Mouse (Mus musculus) right cerebral cortex, postnatal 14 days (tissue): ENCODE data around the gene Irak3.
A peak's percentile ranks its signal among the peaks of the same experiment; 100 is the strongest.
"Not testable (repeated sequence)": the region's sequence is repeated elsewhere in the genome, so short reads cannot be mapped to it uniquely, and the experiment has no call there.

Source experiments
- DNase-seq: peaks from one replicate; pipeline ENCODE4 v3.0.0; 2022

Gene Irak3

DNA sequence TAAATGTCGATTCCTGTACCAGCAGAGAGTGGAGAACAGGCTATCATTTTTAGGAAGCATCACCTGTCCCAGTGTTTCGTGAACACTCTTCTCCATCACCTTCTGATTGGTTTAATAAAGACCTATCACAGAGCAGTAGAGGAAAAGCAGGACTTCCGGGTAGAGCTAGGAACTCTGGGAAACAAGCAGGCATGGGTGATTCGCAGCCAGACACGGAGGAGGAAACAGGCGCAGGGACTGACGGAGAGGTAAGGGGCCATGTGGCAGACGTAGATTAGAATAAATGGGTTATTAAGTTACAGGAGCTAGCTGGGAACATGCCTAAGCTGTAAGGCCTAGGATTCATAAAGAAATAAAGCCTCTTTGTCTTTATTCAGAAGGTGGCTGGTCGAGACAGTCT is 41.4 kb downstream of the Irak3 start:
- DNase-seq, result no peak

DNA sequence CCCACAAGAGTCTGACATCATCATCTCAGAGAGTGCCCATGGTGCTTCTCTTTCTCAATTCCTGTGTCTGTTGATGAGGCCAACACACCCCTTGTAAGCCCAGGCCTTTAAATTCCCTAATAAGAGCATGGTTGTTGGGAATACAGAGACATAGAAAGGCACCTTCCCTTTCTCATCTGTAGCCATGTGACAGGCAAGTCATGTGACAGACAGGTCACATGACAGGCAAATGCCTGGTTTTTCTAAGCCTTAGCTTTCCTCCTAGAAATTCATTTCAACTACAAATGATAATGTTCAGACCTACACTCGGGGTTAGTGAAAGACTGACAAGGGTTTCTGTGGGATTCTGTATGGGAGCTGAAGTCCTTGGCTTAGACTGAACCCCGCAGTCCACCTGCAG is 48.0 kb downstream of the Irak3 start:
- no peak for DNase-seq

DNA sequence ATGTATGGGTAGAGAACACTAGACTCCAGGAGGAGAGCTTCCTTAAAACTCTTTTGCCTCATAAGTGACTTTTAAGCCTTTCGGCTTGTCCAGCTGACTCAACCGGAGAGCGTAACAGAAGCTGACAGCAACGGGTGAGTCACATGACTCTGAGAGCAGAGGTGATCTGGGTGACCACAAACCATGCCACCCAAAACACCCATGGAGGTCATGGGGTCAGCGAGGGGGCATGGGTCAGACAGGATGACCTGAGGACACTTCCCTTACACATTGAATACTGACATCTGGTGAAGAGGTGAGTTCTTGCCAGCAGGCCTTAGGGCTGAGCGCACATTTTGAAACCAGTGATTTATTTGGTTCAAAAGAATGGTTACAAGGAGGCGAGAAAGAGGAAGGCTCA is 50.3 kb downstream of the Irak3 start:
- no peak for DNase-seq

DNA sequence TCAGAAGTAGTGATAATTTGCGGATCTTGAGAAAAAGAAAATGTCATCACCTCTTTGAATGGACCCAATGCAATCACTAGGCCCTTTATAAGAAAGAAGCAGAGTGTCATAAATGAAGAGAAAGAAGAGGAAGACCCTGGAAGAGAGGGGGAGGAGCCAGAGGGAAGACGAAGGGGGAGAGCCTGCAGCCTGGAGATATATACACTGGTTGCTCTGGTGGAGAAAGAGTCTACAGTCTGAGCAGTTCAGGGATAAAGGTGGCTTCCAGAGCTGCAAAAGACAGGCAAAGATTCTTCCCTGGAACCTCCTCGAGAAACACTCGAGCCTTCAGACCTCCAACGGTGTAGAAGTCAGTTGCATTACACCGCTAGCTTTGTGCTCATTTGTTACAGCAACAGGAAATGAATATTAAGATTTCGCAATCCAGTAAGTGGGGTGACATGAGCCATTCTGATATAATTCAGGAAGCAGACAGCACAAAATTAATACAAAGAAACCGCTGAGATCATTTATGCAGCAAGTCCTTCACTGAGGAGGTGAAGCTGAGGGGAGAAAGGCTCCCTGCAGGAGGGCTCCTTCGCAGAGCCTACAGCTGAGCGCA is 60.9 kb downstream of the Irak3 start:
- no peak for DNase-seq

DNA sequence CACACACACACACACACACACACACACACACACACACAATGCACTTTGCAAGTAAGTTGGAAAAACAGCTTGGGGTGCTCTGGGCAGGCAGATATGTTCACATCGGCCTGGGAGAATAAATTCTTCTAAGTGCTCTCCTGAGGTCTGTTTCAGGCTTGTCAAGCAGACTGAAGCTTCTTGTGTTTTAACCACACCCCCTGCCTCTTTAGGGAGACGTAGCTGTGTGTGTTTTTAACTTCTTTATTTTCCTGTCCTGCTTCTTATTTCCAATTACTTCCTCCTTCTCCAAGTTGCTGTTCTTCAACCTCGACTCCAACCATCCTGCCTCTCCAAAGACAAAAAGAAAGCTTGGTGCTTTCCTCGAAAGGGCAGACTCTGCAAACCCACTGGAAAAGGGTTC is 61.7 kb downstream of the Irak3 start:
- DNase-seq, result no peak

DNA sequence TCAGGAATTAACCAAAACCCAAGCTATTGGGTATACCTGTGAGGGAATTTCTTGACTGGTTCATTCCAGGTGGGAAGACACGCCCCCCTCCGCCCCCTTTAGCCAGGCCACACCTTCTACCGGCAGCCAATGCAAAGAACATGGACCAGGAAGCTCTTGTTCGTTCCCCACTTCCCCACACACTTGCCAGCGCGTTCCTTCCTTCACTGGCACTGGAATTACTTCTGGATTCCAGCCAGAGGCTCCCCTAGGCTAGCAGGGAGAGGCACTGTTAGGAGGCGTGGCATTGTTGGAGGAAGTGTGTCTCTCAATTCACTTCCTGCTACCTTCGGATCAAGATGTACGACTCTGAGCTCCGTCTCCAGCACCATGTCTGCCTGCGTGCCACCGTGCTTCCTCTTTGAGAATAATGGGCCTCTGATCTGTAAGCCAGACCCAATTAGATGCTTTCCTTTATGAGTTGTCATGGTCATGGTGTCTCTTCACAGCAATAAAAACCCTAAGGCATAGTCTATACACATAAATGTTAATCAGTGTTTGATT is 65.8 kb downstream of the Irak3 start:
- no peak for DNase-seq

DNA sequence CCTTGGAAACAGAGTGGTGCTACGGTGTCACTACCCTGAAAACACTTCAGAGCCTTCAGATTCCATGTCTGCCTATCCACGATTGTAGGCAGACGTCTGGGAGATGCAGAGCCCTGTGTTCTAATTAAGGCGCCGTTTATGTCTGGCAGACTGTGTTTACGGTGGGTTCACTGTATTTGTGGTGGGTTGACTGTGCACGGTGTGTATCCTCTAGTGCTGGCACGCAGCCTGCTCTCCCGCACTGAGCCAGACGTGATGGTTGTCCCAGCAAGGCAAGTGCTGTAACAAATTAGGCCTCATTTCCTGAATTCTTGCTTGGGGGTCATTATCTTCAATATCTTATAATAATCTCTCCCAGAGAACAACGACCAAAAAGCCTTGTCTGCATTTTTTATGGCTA is 68.2 kb downstream of the Irak3 start:
- DNase-seq, result no peak

DNA sequence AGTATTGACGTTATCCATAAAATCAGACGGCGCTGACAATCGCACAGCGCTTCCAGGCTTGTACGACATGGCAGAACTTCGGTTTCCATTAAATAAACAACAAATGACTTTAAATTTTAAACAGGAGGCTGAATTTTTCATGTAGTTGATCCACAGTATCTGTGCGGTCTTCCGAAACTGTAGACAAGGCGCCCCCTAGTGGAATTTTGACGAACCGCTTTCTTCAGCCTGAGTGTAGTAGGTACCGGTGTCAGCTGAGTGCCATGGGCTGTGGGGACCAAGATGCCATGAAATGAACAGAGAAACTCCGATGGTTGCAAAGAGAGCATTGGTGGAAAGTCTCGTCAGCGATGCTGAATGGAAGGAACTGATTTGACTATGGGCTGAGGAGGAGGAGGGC is 71.3 kb downstream of the Irak3 start:
- peak; percentile 64 for DNase-seq

DNA sequence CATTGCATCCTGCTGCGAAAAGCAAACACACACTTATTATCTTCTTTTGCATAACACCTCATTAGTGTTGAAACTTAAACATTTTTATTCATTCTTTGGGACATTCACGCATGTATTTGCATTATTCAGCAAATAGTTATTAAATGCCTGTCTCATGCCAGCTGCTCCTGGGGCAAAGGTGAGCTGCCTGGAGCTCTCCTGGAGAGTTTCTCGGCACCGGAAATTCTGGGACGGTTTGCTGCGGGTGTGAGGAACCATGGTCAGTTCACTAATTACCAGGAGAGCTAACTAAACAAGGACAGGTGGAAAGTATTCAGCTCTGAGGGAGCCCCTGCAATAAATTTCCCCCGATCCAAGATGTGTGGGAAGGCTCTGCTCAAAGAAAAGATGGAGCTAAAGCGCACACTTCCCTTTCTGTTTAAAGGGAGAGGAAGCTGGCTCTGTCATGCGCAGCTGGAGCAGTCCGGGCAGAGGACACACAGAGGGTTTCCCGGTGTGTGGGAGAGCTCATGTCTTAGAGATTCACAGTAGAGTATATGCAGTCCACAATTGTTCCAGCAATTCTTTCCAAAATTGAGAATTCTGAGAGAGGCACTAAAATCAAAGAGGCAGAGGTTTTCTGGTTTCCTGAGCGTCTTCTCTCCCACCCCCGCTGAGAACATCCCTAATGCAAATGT is 73.2 kb downstream of the Irak3 start:
- DNase-seq, result no peak

DNA sequence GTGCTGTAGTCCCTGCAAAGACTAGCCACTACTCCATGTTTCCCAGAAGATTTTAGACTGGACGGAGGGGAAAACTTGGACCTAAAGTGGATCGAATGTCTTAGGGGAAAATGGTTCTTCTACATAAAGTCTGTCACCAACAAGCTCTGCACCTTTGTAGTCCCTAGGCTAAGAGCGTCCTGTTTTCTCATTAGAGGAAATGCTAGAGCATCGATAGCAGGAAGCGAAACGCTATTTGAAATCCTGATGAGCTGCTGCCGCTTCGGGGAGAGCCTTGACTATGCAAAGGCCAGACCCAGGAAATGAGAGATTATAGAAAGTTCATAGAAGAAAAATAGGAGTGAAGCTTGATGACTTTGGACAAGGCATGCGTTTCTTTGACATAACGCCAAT is 76.5 kb downstream of the Irak3 start:
- DNase-seq, result no peak

DNA sequence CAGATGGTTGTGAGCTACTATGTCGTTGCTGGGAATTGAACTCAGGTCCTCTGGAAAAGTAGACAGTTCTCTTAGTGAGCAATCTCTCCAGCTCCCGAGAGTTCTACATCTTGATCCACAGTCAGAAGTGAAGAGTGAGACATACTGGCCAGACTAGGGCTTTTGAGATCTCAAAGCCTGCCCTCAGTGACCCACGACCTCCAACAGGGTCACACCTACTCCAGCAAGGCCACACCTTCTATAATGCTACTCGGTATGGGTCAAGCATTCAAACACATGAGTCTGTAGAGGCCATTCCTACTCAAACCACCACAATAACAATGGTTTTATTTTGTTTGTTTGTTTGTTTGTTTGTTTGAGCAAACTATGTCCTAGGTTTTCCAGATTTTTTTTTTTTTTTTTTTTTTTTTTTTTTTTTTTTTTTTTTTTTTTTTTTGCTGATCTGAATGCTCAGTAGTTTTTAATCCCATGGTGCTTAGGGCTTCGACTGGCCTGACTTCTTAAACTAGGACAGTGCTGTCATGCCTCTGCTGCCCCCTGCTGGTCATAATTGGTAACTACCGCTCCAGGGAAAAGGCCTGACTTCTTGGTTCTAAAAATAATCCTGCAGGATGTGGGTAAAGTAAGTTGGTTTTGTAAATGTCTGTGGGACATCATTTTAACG is 77.0 kb downstream of the Irak3 start:
- peak; percentile 82 for DNase-seq

DNA sequence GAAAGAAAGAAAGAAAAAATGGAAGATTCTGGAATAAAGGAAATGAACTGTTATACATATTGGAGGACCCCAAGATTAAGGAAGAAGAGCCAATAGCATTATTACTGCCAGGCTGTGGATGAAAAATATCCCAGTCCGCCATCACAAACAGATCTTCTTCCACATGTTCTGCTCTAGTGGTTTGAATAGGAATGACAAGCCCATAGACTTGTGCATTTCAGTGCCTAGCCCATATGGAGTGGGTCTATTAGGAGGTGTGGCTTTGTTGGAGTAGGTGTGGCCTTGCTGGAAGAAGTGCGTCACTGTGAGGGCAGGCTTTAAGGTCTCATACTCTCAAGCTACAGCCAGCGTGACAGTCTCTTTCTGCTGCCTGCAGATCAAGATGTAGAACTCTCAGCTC is 78.2 kb downstream of the Irak3 start:
- DNase-seq, result no peak

DNA sequence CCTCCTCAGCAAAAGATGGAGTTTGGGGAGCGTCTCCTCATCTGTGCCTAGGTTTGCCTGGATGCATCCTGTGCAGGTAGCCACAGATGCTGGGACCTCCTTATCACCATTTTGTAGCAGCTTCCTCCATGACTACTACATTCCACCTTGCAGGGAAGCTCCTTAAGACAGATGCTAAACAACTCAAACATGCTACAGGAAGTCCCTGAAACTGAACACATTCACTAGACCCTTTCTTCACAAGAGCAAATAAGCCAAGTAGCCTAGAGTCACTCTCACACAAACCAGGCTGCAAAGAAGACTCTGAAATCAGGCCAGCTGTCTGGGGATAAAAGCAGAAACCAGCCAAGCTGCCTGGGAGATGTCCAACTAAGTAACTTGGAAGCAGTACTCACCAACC is 86.7 kb downstream of the Irak3 start:
- no peak for DNase-seq

DNA sequence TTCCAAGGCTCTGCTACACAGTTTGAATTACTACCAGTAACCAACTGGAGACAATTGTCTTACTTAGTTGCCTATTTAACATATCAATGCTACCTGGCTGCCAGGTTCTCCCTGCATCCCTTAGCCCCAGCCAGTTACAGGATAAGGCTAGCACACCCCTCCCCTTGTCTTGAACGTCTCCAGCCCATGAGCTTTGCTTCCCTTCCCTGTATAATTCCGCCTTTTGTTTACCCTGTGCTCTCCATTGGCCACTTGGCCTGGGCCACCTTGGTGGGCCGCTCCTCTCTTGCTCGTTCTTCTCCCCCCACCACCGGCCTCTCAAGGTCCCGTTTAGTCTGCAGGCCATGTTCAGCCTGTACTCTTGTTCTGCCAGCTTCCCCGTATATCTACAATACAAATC is 87.4 kb downstream of the Irak3 start:
- DNase-seq, result no peak

DNA sequence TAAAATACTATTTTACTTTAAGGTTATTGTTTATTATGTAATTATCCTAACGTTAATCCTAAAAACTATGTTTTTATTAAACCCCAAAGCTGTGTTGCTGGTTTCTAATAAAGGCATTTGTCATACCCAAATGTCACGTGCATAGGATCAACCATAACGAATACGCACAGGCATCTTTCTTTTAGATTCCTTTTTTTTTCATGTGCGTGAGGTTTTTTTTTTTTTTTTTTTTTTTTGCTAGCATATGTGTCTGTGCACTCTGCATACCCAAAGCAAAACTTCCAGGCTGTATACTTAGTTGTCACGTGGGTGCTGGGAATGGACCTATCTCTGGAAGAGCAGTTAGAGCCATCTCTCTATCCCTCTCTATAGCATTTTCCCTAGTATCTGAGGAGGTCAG is 88.0 kb downstream of the Irak3 start:
- no peak for DNase-seq

DNA sequence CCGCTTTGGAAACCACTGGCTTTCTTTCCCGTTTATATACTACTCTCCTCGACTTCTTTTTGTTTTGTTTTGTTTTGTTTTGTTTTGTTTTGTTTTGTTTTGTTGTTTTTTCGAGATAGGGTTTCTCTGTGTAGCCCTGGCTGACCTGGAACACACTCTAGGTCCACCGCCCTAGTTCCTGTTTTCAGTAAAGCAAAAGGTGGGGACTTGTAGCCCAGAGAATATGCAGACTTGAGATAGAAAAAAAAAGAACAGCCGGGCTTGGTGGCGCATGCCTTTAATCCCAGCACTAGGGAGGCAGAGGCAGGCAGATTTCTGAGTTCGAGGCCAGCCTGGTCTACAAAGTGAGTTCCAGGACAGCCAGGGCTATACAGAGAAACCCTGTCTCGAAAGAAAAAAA is 88.4 kb downstream of the Irak3 start:
- DNase-seq, result not testable (repeated sequence)

DNA sequence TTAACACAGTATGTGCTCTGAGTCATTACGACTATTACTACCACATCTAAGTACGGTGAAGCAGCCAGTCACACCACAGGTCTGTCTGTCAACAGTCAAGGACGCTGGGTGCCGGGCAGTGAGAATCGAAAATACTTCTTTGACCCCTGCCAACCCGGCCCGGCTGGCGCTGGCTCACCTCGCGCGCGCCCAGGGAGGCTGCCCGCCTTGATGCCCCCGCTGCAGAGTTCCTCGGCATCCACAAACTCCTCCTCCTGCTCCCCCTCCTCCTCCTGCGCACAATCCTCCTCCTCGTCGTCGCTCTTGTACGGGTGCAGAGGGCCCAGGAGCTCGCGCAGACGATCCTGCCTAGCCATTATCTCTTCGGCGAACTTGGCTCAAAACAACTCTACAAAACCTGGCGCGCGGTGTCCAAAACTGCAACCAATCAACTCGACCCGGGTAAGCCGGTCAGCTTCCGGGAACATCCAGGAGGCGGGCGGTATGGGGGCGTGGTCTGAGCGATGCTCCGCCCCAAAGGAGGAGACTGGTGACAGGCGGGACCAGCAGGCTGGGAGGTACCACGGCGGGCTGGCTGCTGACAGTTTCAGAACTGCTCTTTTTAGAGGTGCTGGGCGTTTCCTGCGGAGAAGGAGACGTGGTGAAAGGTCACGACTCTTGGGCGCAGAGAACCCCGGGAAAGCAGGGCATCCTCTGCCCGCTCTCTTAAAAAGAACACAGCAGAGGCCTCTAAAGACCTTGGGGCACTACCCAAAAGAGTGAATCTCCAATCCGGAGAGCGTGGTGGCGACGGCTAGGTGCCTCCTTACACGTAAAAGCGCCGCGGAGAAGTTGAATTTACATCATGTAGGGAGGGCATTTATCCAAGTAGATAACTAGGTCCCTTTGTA is 89.2 kb downstream of the Irak3 start, which contains the start of gene Helb:
Gene Helb (minus strand): TSS at position 481 of the 890 bp plus-strand sequence.
- peak; percentile 94 for DNase-seq

DNA sequence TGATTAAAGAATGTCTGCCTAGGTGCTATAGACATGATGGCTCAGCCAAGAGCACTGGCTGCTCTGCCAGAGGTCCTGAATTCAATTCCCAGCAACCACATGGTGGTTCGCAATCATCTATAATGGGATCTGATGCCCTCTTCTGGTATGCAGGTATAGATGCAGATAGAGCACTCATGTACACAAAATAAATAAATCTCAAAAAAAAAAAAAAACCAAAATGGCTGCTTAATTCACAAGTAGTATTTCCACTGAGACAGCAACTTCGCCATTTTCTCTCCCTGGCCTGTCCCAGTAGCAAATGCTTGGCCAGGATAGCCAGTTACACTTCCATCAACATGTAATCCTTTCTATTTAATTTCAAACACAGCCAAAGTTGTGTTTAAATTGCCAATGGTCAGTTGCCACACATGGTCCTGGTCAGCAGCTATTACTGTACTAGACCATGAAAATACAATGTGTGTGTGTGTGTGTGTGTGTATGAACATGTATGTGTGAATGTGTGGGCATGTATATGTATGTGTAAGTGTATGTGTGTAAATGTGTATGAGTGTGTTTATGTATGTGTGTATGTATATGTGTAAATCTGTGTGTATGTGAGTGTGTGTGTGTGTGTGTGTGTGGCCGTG is 90.1 kb downstream of the Irak3 start:
- no peak for DNase-seq

DNA sequence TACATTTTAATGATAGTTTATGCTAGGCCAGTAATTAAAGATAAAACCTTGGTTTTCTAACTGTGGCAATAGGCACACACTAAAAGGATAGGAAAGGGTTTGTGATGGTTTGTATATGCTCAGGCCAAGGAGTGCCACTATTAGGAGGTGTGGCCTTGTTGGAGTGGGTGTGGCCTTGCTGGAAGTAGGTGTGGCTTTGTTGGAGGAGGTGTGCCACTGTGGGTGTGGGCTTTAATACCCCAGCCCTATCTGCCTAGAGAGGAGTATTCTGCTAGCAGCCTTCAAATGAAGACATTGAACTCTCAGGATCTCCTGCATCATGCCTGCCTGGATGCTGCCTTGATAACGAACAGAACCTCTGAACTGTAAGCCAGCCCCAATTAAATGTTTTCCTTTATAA is 101.1 kb downstream of the Irak3 start:
- DNase-seq, result no peak

DNA sequence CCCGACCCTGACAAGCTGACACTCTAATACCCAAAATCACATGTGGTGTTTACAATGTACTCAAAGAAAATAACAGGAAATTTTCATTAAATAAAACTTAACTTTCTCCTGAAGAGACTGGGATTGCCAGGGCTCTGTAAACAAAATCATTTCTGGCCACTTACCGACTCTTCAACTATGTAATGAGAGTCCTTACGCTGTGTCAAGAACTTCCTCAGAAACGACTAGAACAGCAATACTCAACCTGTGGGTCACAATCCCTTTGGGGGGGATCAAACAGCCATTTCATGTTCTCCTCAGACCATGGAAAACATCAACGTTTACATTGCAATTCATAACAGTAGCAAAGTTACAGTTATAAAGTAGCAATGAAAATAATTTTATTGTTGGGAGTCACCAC is 104.4 kb downstream of the Irak3 start:
- DNase-seq, result no peak

DNA sequence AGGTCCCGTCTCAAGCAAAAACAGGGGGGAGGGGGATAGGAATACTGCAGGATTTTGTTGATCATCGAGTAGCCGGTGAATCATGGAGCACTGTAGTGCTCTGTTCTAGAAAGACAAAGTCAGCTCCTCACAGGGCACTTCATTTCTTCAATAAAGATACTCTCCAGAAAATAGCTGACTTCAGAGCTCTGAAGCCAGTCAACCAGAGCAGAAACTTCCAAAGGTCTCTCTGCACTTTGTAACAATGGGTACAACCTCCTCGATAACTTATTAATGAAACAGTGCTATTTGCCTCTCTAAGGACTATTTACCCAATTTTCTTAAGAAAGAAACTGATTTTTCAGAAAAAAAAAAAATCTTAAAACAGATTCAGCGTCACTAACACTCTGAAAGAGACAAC is 106.2 kb downstream of the Irak3 start:
- DNase-seq, result no peak

DNA sequence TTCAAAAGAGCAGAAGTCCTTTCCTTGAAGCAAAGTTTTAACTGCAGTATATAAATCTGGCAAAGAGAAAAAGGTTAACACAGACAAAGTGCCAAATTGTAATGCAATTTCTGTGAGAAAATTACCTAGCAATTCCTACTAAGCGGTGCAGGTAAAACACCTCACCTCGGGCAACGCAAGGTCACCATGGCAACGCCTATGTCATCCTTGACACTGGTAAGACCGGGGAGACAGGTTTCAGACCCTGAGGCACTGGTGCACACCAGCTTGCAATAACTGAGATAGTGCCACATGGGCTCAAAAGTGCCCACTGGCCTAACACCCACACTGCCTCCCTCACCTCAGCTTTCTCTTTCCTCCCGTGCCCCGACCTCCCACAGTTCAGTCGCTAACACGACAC is 106.8 kb downstream of the Irak3 start:
- DNase-seq, result no peak

DNA sequence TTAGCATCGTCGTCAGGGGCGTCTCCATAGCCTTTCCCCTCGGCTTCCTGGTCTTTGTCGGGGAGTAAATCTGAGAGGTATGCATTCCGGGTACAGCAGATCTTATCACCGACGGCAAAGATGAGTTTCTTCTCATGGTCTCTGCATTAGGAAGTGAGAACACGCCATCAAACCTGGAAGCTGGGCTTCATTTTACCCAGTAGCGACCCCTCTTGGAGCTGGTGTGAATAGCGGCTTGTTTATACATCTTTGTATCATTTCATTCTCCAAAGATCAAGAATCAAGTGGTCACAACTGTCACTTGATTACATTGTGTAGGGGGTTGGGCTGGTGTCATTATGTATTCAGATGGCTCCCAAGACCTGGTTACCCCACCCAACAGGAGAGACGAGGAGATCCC is 109.4 kb downstream of the Irak3 start:
- no peak for DNase-seq
